Mouse (Mus musculus) urinary bladder, postnatal 10 days (tissue): ENCODE results near the gene Amfr.

Experiments
- DNase-seq: peaks from one replicate; pipeline ENCODE4 v3.0.0; 2022; ENCODE audit warnings: low spot score

Amfr gene

GRCm38 (mm10) chr8:93932873-93933272, 79.8 kb downstream of the Amfr start:
- peak; percentile 34 for DNase-seq

- no peak for DNase-seq
Measured at GRCm38 (mm10) chr8:93931336-93931735, 81.3 kb downstream of the Amfr start.

- DNase-seq, result no peak
Measured at GRCm38 (mm10) chr8:93929233-93929632, 83.4 kb downstream of the Amfr start.

GRCm38 (mm10) chr8:93925513-93925912, 87.1 kb downstream of the Amfr start:
- DNase-seq, result no peak

- no peak for DNase-seq
Measured at GRCm38 (mm10) chr8:93923897-93924334, 88.7 kb downstream of the Amfr start.
